Mouse (Mus musculus): Measurements from ENCODE around the gene S100a7a.

The S100a7a gene

DNA sequence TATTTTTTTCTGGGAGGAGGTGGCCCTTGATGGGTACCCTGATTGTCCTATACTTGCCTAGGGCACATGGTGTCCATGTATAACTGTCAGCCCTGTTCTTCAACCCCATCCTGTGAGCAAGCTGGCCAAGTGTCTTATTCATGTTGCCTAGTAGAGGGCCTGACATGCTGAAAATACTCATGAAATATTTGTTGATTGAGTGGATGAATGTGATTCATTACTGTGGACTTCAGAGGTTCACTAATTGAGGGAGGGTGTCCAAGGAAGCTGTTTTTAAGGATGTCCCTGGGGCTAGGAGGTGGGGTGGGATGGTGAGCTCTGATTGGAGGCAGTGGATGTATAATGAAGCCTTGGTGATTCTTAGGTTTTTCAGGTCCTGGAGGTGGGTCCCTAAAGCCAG lies at the start of gene S100a7a:
TSS of gene S100a7a (plus strand) at position 301 of the 400 bp plus-strand sequence.
- DNase-seq (ENCODE audit: low spot score), result no peak

- DNase-seq (ENCODE audit: low spot score), result no peak
Measured at GRCm38 (mm10) chr3:90604416-90604815, 49.4 kb upstream of the S100a7a start.

GRCm38 (mm10) chr3:90605049-90605448 lies 48.8 kb upstream of the S100a7a start:
- no peak for DNase-seq (ENCODE audit: low spot score)

DNA sequence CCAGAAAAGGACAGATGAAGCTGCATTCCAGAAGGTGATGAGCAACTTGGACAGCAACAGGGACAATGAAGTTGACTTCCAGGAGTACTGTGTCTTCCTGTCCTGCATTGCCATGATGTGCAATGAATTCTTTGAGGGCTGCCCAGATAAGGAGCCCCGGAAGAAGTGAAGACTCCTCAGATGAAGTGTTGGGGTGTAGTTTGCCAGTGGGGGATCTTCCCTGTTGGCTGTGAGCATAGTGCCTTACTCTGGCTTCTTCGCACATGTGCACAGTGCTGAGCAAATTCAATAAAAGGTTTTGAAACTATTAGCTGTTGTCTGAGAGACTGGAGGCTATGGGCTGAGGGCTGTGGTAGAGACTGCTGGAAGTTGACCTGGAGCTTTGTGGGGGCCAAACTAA lies 48.1 kb upstream of the S100a7a start:
- DNase-seq (ENCODE audit: low spot score), result no peak

- no peak for DNase-seq (ENCODE audit: low spot score)
Measured at GRCm38 (mm10) chr3:90606185-90606584, 47.6 kb upstream of the S100a7a start.

GRCm38 (mm10) chr3:90607361-90607760 lies 46.5 kb upstream of the S100a7a start:
- DNase-seq (ENCODE audit: low spot score), result no peak

- no peak for DNase-seq (ENCODE audit: low spot score)
Measured at GRCm38 (mm10) chr3:90608223-90608622, 45.6 kb upstream of the S100a7a start, which contains the start of gene S100a5. TSS of gene S100a5 (plus strand) at chr3:90608523.

DNA sequence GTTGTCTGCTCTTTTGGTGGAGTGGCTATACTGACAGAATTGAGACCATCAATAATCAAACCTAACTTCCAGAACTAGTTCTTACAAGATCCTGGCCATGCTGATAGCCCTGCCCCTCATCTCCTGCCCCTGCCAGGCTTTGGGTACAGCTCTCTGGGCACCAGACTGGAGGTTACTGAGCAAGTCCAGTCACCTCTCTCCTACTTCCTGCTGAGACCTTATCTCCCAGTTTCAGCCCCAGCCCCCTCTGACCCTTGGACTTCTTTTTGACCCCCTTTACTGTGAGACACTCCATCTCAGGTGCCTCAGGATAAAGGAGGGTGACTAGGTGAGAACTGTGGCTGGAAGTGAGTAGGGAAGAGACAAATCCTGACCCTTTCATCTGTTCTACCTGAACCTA lies 44.7 kb upstream of the S100a7a start:
- DNase-seq (ENCODE audit: low spot score), result no peak

GRCm38 (mm10) chr3:90611494-90611893 lies 42.3 kb upstream of the S100a7a start:
- DNase-seq (ENCODE audit: low spot score), result no peak

GRCm38 (mm10) chr3:90612061-90612460 lies 41.8 kb upstream of the S100a7a start:
- DNase-seq (ENCODE audit: low spot score), result no peak

DNA sequence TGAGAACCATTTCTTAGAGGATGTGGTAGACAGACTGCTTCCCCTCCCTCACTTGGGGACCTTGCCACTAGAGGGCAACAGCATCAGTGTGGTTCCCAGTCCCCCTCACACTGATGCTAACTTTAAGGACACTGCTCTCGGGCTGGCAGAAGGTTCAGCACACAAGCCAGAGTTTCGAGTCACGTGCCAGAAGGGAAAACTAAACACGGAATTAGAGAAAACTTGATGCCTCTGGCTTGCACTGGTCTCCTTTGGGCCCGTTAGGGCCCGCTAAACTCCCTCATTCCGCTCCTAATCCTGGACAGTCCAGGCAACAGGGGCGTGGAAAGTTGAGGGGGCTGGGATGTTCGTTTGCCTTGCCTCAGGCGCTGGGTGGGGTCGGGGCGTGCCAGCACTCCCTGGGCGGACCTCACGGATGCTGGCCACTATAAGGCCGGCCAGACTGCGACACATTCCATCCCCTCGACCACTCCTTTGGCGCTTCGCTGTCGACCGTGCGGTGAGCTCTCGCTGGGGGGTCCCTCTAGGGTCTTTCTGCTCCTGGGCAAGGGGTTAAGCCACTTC lies 41.0 kb upstream of the S100a7a start, which contains the start of gene S100a6:
TSS of gene S100a6 (plus strand) at position 155 of the 564 bp plus-strand sequence.
- peak; percentile 44 for DNase-seq (ENCODE audit: low spot score)

GRCm38 (mm10) chr3:90613461-90614147 lies 40.2 kb upstream of the S100a7a start:
- no peak for DNase-seq (ENCODE audit: low spot score)

DNA sequence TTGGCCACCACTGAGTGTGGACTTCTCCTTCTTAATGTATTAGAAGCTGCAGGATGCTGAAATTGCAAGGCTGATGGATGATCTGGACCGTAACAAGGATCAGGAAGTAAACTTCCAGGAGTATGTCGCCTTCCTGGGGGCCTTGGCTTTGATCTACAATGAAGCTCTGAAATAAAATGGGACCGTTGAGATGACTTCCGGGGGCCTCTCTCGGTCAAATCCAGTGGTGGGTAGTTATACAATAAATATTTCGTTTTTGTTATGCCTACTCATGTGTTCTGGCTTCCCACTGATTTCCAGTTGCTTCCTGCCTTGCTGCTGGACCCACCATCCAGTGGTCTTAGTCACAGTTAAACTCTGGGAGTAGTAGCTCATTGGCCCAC lies 39.7 kb upstream of the S100a7a start:
- no peak for DNase-seq (ENCODE audit: low spot score)

- no peak for DNase-seq (ENCODE audit: low spot score)
Measured at GRCm38 (mm10) chr3:90614611-90615251, 39.1 kb upstream of the S100a7a start.

DNA sequence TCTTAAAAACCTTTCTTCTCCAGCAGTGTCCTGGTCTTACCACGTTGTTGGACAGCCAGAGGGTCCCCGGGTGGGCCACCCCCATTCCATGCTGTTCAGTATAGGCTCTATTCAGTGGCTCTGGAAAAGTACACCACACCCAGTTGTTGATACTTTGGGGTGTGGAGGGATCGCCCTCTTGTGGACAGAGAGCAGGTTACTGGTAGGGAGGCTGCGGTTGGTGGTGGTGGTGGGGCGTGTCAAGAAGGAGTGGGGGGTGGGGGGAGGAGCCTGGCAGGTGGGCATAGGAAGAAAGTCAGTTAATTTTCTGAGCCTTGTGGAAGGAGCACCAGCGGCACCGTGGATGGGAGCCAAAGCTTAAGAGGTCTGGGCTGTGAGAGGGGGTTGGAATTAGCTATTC lies 38.4 kb upstream of the S100a7a start:
- peak; percentile 21 for DNase-seq (ENCODE audit: low spot score)

GRCm38 (mm10) chr3:90615911-90616310 lies 37.9 kb upstream of the S100a7a start:
- DNase-seq (ENCODE audit: low spot score), result no peak

DNA sequence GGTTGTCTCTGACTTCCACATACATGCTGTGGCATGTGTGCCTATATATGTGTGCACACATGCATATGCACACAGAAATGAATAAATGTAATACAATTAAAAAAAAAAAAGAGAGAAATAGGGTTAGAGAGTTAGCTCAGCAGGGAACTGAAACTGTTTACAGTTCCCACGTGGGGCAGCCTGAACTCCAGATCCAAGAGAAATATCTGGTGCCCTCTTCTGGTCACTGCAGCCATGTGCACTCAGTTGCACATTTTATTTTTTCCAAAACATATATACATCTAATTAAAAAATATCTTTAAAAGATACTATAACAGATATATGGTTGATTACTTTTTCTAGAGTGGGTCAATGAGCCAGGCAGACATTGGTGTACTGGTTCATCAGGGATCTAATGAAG lies 36.2 kb upstream of the S100a7a start:
- no peak for DNase-seq (ENCODE audit: low spot score)

- DNase-seq (ENCODE audit: low spot score), result no peak
Measured at GRCm38 (mm10) chr3:90621552-90621951, 32.3 kb upstream of the S100a7a start.

DNA sequence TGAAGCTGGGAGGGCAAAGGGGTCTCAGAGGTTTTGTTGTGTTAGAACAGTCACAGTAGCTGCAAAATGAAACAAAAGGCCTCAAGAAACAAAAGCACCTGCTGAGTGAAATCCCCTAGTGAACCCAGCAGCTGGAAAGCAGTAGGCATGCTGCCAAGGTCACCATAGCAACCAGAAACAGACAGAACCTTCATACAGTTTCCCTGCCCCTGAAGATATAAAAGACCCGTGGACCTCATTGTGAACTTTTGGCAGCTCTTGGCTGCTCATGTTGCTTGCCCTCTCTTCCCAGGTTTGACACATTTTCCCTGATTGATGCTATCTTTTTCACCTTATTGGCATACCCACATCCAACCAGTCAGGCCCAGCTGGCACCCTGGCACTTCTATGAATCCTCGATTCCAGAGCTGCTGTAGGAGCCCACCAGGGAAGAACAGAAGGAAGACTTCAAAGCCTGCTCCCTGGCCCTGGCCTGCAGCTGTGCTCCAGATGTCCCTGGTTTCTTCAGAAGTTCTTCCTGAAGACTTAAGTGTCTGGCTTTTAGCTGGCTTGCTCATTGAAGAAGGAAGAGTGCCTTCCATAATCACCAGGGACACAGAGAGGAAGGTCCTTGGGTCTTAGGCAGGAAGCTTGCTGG lies 30.3 kb upstream of the S100a7a start:
- no peak for DNase-seq (ENCODE audit: low spot score)

GRCm38 (mm10) chr3:90625496-90625895 lies 28.3 kb upstream of the S100a7a start:
- DNase-seq (ENCODE audit: low spot score), result no peak

GRCm38 (mm10) chr3:90626266-90627021 lies 27.4 kb upstream of the S100a7a start:
- DNase-seq (ENCODE audit: low spot score), result no peak

DNA sequence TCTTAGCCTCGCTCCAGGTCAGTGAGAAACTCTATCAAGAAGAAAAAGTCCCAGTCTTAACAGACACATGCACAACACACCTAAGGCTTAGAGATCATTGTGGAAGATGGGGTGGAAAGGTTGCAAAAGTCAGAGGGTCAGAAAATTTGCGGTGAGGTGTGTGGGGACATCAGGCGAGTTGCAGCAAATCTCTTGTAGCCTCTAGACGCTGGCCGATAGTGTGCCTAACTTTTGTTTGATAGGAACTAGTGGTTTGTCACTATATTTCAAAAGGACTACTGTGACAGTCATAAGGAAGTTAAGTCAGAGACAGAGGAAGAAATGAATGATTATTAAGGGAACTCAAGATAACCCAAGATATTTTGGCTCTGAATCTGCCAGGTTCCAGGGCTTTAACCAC lies 26.5 kb upstream of the S100a7a start:
- no peak for DNase-seq (ENCODE audit: low spot score)
